Mouse (Mus musculus) urinary bladder, postnatal 25 days (tissue): ENCODE data around the gene Tnip1.
"Not testable (repeated sequence)": the region's sequence is repeated elsewhere in the genome, so short reads cannot be mapped to it uniquely, and the experiment has no call there.

ENCODE experiments used
- DNase-seq: peaks from one replicate; pipeline ENCODE4 v3.0.0; 2022; ENCODE audit warnings: low spot score

Tnip1 gene

DNA sequence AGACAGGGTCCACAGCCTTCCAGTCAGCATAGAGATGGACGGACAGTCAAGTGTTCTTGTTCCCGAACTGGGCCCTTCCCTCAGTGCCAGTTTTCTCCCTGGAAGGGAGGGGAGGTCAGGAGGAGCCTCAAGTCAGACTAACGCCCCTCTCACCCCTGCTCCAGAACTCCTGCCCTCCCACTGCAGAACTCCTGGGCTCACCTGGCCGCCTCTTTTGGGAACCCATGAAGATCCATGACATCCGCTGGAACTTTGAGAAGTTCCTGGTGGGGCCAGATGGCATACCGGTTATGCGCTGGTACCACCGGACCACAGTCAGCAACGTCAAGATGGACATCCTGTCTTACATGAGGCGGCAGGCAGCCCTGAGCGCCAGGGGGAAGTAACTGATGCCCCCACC lies 53.4 kb downstream of the Tnip1 start:
- no peak for DNase-seq

DNA sequence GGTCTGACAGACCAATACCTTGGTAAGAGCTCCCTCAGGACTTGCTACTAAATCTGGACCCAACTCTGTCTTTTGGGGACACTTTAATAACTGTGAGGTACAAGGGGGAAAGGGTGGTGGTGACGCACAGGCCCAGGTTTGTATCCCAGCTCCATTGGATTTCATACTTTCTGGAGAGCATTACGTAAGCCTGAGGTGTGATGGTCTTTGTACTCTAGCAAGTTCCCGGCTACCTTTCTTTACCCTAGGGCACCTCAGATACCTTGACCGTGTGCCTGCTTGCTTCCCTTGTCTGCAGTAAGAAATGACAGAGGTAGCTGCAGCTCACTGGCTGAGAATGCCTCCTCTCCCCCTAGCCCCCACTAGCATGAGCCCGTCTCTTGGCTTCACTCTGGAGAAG lies 55.5 kb downstream of the Tnip1 start:
- DNase-seq: no peak

DNA sequence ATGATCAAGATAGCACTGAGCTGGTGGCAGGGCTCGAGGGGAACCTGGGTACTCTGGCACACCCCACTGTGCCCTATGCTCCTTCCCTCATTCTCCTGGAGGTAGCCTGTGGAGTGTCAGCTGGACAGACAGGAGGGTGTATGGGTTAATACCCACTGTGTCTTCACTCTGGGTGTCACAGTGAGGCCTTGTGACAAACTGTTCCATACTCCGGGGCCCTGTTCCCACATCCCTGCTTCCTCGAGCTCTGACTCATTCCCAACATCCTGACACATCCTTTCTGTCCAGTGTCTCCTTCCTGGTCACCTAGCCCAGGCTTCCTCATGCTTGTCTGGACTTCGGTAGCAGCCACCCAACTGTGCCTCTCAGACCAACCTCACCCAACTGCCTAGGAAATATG lies 56.3 kb downstream of the Tnip1 start:
- no peak for DNase-seq

DNA sequence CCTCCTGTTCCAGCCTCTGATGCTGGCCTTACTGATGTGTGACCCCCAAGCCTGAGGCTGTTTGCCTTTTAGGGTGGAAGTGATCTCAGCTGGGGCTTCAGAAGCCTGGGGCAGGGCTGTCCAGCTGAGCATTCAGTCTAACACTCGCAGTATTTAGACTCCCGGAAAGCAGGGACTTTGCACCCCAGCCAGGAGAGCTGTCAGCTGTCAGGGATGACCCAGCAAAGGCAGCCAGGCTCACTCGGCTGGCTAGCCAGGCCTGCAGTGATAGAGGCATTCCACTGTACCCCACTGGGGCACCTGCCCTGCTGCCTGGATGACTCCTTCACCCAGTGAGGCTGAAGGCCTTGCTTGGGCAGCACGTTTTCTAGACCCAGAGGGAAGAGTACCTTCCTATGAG lies 56.8 kb downstream of the Tnip1 start:
- no peak for DNase-seq

DNA sequence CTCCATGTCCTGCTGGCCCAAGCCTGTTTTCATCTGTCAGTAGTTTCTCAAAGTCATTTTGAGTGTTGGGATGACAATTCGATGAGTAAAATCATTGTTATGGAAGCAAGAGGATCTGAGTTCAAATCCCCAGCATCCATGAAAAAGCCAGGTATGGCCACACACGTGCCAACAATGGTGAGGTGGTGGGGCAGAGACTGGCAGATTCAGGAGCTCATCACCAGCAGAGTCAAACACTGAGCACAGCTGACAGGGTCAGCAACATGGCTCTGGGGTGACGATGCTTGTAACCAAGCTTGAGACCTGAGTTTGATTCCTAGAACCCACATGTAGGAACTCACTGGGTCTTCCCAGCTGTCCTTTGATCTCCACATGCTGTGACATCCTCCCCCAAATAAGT lies 57.6 kb downstream of the Tnip1 start:
- no peak for DNase-seq

DNA sequence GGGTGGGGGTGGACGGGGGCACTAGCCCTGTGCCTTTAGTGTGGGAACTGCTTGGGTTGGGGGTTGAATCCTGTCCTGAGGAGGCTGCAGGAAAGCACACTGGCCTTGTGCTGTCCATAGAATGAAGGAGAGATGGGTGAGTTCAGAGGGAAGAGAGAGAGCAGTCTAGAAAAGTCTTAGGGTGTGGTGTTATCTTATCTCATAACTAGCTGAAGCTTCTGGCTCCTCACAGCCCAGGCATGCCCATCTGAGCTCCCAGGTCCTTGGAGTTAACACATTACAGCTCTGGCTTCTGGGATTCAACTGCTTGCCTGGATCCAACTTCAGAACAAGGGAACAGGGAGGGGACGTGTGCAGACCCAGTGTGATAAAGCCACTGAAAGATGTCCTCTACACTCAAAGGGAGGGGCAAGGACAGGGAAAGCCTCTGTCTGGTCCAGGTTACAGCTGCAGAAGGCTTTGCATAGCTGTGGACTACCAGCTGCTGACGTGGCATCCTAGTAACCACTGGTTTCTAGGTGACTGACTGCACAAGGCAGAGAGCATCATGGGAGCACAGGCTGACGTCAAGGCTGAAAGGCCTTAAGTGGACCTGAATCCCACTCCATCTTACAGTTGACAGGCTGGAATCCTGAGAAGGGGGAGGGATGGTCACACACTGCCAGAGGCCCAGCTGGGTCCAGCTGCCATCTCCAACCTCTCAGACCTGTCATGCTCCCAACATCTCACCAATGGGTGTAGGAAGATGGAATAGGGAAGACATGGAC lies 58.6 kb downstream of the Tnip1 start:
- DNase-seq: no peak

DNA sequence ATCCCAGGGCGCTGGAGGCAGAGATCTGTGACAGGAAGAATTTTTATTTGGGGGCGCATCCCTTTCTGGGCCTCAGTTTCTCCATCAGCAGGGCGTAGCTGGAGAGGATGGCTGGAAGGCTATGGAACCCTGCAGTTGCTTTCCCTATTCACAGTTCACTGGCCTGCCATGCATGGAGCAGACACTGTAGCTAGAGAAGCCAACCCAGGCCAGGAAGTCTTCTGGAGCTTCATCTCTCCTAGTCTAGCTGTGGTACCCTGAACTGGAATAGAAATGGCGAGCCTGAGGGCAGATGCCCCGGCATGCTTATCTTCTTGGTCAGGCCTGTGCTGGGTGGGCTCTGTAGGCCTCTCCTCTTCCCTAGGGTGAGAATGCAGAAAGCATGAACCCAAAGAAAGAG lies 59.4 kb downstream of the Tnip1 start:
- no peak for DNase-seq

DNA sequence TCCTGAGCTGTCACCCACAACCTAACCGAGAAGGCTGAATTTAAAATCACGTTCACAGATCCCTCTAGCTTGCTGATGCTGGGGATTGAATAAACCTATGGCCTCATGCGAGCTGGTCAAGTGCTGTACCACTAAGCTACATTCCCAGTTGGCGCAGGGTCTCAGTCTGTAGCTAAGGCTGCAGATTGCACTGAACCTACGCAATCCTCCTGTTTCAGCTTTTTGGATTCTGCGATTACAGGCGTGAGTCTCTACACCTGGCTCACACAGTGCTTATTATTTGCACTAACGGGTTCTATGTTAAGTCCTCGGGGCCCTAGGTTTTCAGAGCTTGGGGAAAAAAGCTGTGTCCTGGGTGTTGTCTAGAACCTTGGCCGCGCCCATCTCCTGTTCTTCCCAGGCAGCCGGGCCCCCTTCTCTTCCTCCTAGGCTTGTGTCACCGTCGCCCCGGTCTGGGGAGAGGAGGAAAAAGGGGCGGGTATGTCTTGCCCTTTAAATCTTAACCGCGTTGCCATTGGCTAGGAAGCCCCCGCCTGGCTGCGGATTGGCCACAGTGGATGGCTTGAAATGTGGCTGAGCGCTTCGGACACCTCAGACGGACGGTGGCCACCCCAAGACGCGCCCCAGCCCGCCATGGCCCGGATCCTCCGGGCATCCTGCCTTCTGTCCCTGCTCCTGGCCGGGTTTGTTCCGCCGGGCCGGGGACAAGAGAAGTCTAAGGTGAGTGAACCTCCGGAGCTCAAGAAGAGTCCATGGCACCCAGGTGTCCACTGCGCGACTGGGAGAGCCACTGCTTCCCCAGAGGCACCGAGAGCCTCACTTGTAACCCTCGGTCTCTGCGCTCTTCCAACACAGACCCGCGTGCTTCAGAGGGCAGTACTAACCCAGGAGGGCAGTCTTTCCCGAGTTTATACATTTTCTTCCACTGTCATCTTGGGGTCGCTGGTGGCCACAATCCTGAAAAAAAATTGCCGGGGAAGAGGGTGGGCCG lies 60.1 kb downstream of the Tnip1 start, which contains the start of gene Gpx3:
Gene Gpx3, plus strand, starts transcription at position 121 of the 991 bp plus-strand sequence.
- DNase-seq: peak; percentile 48

DNA sequence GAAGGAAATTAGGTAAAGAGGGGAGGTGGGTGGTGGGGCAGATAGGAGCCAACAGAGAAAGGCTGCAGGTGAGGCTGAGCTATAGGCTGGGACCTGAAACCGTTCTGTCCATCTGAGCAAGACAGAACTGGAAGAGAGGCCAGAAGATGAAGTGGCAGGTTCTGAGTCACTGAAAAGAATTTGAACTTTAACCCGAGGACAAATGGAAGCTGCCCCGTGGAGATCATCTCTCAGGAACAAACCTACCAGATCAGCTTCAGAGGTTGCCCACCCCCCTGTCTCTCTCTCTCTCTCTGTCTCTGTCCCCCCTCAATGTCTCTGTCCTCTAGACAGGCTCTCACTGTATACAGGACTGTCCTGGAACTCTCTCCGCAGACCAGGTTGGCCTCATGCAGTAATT lies 63.1 kb downstream of the Tnip1 start:
- DNase-seq: no peak

DNA sequence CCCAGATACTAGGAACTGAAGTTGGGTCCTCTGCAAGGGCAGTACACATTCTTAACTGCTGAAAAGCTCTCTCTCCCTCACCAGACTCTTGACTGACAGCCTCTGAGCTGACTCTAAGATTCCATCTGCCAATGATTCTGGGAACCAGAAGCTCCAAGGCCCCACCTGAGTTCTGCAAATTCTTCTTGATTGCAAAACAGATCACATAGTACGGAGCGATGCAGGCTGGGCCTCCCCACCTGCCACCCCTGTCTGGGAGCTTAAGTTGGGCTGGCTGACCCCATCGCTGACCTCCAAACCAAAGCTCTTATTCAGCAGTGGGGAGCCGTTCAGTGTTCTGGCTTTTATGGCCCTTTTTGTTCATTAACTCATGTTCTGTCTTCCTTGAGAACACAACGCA lies 65.2 kb downstream of the Tnip1 start:
- no peak for DNase-seq

DNA sequence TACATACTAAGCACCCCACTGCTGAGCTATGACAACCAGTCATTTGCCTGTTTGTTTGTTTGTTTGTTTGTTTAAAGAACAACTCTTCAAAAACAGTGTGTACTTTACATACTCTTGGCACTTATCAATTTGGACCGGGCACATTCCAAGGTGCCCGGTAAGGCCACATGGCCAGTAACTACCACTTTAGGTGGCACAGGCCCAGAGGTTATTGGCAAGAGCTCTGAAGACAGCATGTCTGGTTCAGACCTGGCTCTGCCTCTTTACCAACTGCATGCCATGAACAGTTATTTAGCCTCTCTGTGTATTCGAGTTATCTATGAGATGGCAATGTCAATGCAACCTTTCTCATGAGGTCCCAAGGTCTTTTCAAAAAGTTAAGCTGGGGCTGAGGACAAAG lies 66.1 kb downstream of the Tnip1 start:
- not testable (repeated sequence) for DNase-seq

DNA sequence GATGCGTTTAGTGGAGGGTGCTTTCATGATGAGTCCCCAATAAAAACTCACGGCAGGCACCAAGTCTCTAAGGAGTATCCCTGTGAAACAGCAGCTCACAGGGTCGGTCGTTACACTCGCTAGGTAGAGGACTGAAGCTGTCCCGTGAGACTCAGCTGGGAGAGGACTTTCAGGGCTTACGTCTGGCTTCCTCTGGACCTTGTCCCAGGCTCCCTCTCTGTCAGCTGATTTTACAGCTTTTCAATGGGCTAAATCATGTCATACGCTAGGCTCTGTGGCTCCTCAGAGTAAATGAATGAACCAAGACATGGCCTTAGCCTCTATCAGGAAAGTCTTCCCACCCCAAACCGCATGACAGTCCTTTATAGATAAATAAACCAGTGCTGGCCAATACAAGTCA lies 68.1 kb downstream of the Tnip1 start:
- DNase-seq: no peak

DNA sequence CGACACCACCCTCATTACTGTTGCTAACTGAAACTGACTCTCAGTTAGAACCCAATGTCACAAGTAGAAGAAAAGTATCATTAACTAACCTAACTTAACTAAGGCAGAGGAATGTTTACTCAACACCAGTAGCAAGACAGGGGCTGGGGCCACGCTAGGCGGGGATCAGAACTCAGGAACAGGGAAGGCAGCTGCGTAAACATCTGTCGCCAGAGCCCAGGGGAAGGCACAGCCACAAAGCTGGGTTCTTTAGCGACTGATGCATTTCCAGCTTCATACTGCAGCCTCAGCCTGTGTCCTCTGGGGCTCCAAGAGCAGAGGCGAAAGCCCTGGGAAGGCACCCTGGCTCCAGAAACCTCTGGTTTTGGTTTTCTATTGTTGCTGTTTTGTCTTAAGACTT lies 70.6 kb downstream of the Tnip1 start:
- DNase-seq: no peak

DNA sequence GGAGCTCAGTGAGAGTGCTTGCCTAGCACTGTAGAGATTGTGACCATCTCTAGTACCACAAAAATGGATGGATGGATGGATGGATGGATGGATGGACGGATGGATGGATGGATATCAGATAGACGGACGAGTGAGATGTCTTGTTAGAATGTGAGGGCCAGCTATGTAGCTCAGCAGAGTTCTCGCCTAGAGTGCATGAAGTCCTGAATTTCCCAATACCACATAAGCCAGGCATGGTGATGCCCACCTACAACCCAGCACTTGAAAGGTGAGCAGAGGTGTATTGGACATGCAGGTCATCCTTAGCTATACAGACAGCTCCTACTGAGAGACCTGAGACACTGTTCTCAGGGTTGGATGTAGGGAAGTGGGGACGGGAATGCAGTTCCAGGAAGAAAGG lies 71.4 kb downstream of the Tnip1 start:
- DNase-seq: no peak

DNA sequence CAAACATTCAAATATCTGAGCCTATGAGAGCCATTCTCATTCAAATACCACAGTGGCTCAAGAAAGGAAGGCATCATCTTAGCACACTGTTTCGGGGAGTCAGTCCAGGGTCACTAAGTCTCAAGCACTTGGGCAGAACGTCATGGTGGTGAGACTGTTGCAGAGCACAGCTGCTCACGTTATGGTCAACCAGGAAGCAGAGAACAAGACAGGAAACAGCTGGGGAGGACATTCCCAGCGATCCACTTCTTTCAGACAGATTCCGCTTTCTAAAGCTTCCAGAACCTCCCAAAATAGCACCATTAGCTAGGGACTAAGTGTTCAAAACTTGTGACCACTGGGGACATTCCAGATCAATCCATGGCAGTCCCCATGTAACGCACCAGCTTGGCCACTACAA lies 74.8 kb downstream of the Tnip1 start:
- DNase-seq: no peak

DNA sequence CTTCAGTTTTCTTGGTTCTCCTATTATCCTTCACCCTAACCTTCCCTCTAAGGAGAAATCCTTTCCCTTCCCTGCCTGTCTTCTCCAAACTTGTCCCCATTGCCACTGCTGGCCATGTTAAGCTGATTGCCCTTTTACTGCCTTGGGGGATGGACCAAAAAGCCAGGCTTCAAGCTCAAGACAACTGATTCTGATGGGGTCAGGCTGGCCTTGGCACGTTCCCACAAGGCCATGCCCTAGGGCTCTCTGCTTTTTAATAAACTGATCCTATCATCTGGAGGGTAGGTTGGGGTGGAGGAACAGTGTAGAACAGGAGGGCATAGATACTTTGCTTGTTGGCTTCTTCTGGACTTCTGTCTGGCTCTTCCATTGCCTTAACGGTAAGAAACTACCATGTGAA lies 77.3 kb downstream of the Tnip1 start:
- no peak for DNase-seq

DNA sequence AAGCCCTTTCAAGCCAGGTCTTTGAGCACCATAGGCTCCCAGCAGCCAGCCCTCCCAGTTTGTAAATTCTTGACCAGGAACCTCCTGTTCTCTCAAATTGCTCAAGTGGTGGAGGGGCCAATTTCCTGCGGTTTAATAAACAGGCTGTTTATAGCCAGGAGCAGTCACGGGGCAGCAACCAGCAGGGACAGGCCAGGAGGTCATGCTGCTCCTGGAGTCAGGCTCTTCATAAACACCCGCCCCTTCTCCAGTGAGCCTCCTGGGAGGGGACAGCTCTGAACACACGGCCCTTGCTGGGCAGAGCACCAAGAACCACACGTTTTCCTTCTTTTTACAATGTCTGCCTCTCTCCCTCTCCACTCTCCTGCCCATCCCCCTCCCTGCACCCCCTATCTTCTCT lies 77.8 kb downstream of the Tnip1 start:
- DNase-seq: no peak

DNA sequence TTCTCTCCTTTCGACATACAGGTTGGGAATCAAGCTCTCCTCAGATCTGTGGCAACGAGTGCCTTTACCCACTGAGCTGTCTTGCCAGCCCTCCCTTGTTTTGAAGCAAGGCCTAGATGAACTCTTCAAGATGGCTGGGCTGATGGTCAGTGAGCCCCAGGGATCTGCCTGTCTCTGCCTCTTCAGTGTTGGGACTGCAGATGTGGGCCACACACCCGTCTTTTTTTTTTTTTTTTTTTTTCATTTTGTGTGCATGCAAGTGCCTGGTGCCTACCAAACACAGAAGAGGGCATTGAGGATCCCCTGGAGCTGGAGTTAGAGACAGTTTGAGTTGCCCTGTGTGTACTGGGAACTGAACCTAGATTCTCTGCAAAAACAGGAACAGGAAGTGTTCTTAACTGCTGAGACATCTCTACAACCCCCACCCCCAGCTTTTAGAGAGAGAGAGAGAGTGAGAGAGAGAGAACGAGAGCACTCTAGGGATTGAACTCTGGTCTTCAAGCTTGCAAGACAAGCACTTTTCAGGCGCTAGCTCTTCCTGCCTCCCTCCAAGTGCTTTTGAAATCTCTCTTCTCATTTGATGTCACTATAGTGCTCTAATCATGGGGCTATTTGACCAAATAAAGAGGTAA lies 78.4 kb downstream of the Tnip1 start:
- DNase-seq: no peak

DNA sequence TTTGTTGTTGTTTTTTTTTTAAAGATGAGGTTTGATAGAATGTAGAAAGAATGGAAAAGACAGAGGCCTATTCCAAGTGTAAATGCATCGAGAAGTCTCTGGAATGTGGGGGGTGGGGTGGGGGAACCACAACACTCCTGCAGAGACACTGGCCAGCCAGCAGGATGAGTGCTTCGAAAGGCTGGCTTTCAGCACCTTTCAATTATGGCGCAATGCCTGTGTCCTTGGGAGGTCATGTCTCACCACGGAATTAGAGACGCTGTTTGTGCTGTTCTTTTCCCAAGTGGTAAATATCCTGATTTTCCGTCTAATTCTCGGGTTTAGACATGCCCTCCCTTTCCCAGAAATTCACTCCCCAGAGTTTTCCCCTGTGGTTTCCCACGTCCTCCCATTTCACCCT lies 80.0 kb downstream of the Tnip1 start:
- DNase-seq: no peak

DNA sequence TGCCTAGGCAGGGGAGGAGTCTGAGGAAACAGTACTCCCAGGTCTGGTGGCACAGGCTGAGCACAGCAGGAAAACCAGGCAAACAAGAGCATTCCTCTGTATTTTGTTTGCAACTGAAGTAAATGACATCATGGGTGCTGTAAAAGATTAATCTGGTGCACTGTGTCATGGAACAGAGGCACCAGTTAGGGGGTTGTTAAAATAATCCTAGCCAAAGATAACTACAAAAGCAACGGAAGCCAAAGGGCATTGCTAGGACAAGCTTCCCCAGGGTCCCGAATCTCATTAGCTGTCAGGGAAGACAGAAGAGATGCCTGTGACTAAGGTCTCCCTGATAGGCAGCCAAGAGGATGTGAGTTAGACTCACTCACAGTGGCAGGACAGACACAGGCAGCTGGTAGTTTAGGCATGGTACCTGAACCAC lies 81.7 kb downstream of the Tnip1 start:
- no peak for DNase-seq

DNA sequence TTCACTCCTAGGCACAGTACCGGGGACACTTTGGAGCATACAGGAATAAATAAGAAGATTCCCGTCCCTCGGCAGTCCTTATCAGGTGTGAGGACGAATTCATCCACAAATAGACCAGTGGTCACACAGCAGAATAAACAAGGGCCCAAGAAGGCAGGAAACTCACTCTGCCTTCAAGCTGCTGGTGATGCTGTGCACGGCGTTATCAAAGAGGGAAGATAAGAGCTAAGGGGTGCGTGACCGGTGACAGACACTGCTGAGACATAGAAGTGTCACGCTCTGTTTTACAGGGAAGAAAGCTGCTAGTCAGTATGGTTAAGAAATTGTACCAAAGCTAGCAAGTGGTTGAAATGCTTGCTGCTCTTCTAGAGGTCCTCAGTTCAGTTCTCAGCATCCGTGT lies 82.8 kb downstream of the Tnip1 start:
- DNase-seq: no peak

DNA sequence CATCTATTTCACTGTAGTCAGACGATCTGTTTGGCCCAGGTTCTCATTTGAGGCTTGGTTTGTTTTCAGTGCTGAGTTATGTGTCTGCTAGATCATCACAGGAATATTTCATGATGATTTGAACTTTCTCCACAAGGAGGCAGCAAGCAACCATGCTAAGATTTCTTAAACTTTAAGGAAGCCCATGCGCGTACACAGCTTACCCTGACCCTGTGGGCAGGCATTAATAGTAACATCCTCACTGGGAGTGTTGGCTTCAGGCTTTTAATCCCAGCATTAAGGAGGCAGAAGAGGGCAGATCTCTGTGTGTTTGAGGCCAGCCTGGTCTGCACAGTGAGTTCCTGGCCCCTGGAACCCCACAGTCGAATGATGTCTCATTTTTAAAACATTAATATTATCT lies 83.3 kb downstream of the Tnip1 start:
- peak; percentile 35 for DNase-seq

DNA sequence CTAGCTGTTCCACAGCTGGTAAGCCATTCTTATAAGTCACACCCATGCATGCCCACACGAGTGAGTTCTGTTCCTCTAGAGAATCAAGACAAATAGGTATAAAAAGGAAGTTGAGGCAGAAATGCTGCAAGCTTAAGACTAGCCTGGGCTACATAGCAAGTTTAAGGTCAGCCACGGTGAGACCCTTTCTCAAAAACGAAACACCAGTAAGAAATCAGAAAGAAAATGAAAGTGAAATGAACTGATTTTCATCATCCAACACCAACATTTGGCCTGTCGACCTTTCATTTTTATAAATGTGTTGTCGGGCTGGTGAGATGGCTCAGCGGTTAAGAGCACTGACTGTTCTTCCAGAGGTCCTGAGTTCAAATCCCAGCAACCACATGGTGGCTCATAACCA lies 83.8 kb downstream of the Tnip1 start:
- no peak for DNase-seq
